Comparison of ENCODE assay signal across 28 mouse cellular contexts in the genomic region with DNA sequence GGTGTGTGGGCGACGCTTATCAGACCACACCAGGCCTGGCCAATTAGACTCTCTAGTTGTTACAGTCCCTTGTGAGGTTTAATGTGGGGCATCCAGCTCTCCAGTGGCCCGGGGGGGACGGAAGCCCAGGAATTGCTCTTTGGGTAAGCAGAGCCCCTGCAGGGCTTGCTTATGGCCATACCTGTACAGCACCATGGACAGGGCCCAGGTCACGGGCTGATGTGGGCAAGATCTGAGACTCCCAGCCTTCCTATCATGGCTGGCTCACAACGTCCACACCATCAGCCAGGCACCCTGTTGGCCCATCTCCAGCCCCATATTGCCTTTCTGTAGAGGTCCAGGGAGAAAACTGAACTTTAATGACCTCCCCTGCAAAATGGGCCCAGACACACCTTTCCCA.
DNase-seq lines count a peak whose midpoint lies in the region; ATAC-seq and TF ChIP-seq lines count a peak whose summit lies in the region.
"Had no signal": no experiment of that assay in that cellular context is flagged by ENCODE, and none has a peak within 500 bp of the region (broad histone marks: within the 10 kb centered on the region; RNA-seq: fewer than 3 reads in every experiment).

No protein-coding gene starts in this region.

- ATAC-seq in limb, embryonic 11.5 days (ENCODE audit: insufficient number of reproducible peaks, low FRiP score, low TSS enrichment, low read depth): no peak
- ATAC-seq in forebrain, embryonic 11.5 days (replicated peaks; ENCODE audit: low FRiP score): no peak
- ATAC-seq: forebrain, embryonic 14.5 days; forebrain, postnatal 0 days; intestine, embryonic 15.5 days had no signal

- no peak overlapping the region for H3K9ac ChIP-seq in limb, embryonic 11.5 days (ENCODE audit: low read length)
- H3K9ac ChIP-seq in MEL (ENCODE audit: control insufficient read depth, low read depth, low read length, poor library complexity, severe bottlenecking): no peak overlapping the region
- H3K9ac ChIP-seq in forebrain, embryonic 11.5 days (ENCODE audit: low read length): no peak overlapping the region
- H3K9ac ChIP-seq: forebrain, postnatal 0 days; heart, embryonic 15.5 days; hindbrain, embryonic 12.5 days; hindbrain, embryonic 15.5 days; intestine, embryonic 15.5 days had no signal

- no peak for TF ChIP-seq CTCF in MEL (IDR thresholded peaks at IDR 0.05 in 2 of 3, conservative IDR thresholded peaks at IDR 0.05 in 1 of 3; ENCODE audit: control insufficient read depth in 1 of 3, insufficient read depth in 1 of 3, low read depth in 2 of 3, low read length in 3 of 3, poor library complexity in 1 of 3, severe bottlenecking in 1 of 3)

- no peak for TF ChIP-seq POLR2A in MEL (IDR thresholded peaks at IDR 0.05; ENCODE audit: control insufficient read depth in 1 of 2, insufficient read depth in 1 of 2, low read depth in 1 of 2, low read length in 2 of 2, poor library complexity in 1 of 2)

- no peaks in the 10 kb centered on the region for H3K4me1 ChIP-seq in limb, embryonic 11.5 days (ENCODE audit: control insufficient read depth, insufficient read depth, low read length)
- H3K4me1 ChIP-seq in limb, embryonic 10.5 days: no peaks in the 10 kb centered on the region
- no peaks in the 10 kb centered on the region for H3K4me1 ChIP-seq in MEL (ENCODE audit: control insufficient read depth in 1 of 2, insufficient read depth in 2 of 2, low read length in 2 of 2)
- H3K4me1 ChIP-seq in forebrain, embryonic 11.5 days (replicated peaks; ENCODE audit: control insufficient read depth, insufficient read depth, low read length): 0 out of 2 replicates have a peak, but pooled peaks cover 2% of the 10 kb centered on the region
- H3K4me1 ChIP-seq: hindbrain, embryonic 12.5 days; intestine, embryonic 15.5 days had no signal

- no peaks in the 10 kb centered on the region for H3K36me3 ChIP-seq in limb, embryonic 11.5 days (ENCODE audit: control insufficient read depth, insufficient read depth, low read length)
- no peaks in the 10 kb centered on the region for H3K36me3 ChIP-seq in limb, embryonic 10.5 days
- no peaks in the 10 kb centered on the region for H3K36me3 ChIP-seq in MEL (ENCODE audit: control insufficient read depth in 1 of 2, insufficient read depth in 2 of 2, low read length in 2 of 2)
- no peaks in the 10 kb centered on the region for H3K36me3 ChIP-seq in forebrain, embryonic 11.5 days (ENCODE audit: control insufficient read depth, insufficient read depth, low read length)
- H3K36me3 ChIP-seq: forebrain, embryonic 10.5 days; heart, embryonic 15.5 days; hindbrain, embryonic 12.5 days; hindbrain, embryonic 15.5 days; intestine, embryonic 15.5 days had no signal

- 76% methylated on average over 6 of the region's 6 CpGs for WGBS in limb, embryonic 11.5 days
- 81% methylated on average over 6 of the region's 6 CpGs for WGBS in limb, embryonic 10.5 days
- WGBS in forebrain, embryonic 11.5 days: 83% methylated on average over 6 of the region's 6 CpGs

- no peak overlapping the region for H3K27ac ChIP-seq in limb, embryonic 11.5 days (replicated peaks; ENCODE audit: low read depth, low read length)
- no peak overlapping the region for H3K27ac ChIP-seq in limb, embryonic 10.5 days
- no peak overlapping the region for H3K27ac ChIP-seq in MEL (ENCODE audit: control insufficient read depth, low read depth, low read length)
- H3K27ac ChIP-seq in forebrain, embryonic 11.5 days (ENCODE audit: low read depth, low read length): no peak overlapping the region
- H3K27ac ChIP-seq: forebrain, embryonic 10.5 days; gastrocnemius, adult 2 months; heart, embryonic 15.5 days; hindbrain, embryonic 12.5 days; hindbrain, embryonic 15.5 days; intestine, embryonic 15.5 days had no signal

- DNase-seq in limb, embryonic 11.5 days (ENCODE audit: low spot score): peak; percentile 52
- no peak for DNase-seq in limb, embryonic 10.5 days (ENCODE audit: low spot score)
- peak; percentile 24 for DNase-seq in MEL (ENCODE audit: low read depth, low spot score)
- DNase-seq in mesoderm, embryonic 11.5 days (ENCODE audit: low read depth, low spot score): peak; percentile 34
- no peak for DNase-seq in adrenal gland, adult 18-20 months (ENCODE audit: low spot score in 2 of 2)
- DNase-seq in left cerebral cortex, adult 8-10 months (ENCODE audit: low spot score in 2 of 2): no peak
- no peak for DNase-seq in forebrain, embryonic 11.5 days (ENCODE audit: low spot score)
- DNase-seq: adrenal gland, adult 2 months; adrenal gland, postnatal 14 days; B cell, adult 2 months; cerebellum, adult 11 months; cerebellum, adult 2 months; cerebellum, adult 9-11 months; cerebellum, postnatal 36 days; embryo, embryonic 11 days; forebrain, postnatal 0 days; gastrocnemius, adult 2 months; gastrocnemius, postnatal 14 days; heart, adult 11 months; heart, postnatal 10 days; heart, postnatal 4 days had no signal

- TF ChIP-seq EP300 in MEL (IDR thresholded peaks at IDR 0.05; ENCODE audit: low read depth in 1 of 2, low read length in 2 of 2): no peak

- no peak overlapping the region for H3K4me2 ChIP-seq in limb, embryonic 11.5 days (ENCODE audit: low read depth, severe bottlenecking)
- H3K4me2 ChIP-seq in forebrain, embryonic 11.5 days (ENCODE audit: low read depth, low read length, severe bottlenecking): no peak overlapping the region
- H3K4me2 ChIP-seq: heart, embryonic 11.5 days; heart, embryonic 15.5 days; hindbrain, embryonic 12.5 days; hindbrain, embryonic 15.5 days; intestine, embryonic 15.5 days had no signal

- no peak for TF ChIP-seq RAD21 in MEL (IDR thresholded peaks at IDR 0.05; ENCODE audit: low read depth, low read length)

- no peak overlapping the region for H3K4me3 ChIP-seq in limb, embryonic 11.5 days (ENCODE audit: low read depth, low read length)
- H3K4me3 ChIP-seq in limb, embryonic 10.5 days: no peak overlapping the region
- no peak overlapping the region for H3K4me3 ChIP-seq in MEL (ENCODE audit: control insufficient read depth in 1 of 2, insufficient read depth in 1 of 2, low read depth in 2 of 2, low read length in 2 of 2)
- no peak overlapping the region for H3K4me3 ChIP-seq in forebrain, embryonic 11.5 days (ENCODE audit: low read depth, low read length)
- H3K4me3 ChIP-seq: forebrain, embryonic 10.5 days; gastrocnemius, adult 2 months; heart, embryonic 15.5 days; hindbrain, embryonic 12.5 days; hindbrain, embryonic 15.5 days; intestine, embryonic 15.5 days had no signal

- H3K9me3 ChIP-seq in limb, embryonic 11.5 days (ENCODE audit: control insufficient read depth, low read length): no peaks in the 10 kb centered on the region
- H3K9me3 ChIP-seq in limb, embryonic 10.5 days (replicated peaks): no peaks in the 10 kb centered on the region
- H3K9me3 ChIP-seq in MEL (replicated peaks; ENCODE audit: insufficient read depth, low read length): no peaks in the 10 kb centered on the region
- H3K9me3 ChIP-seq in forebrain, embryonic 11.5 days (ENCODE audit: control insufficient read depth, low read length): no peaks in the 10 kb centered on the region
- H3K9me3 ChIP-seq: forebrain, embryonic 10.5 days; heart, embryonic 15.5 days; hindbrain, embryonic 12.5 days; hindbrain, embryonic 15.5 days; intestine, embryonic 15.5 days had no signal

- no peaks in the 10 kb centered on the region for H3K27me3 ChIP-seq in limb, embryonic 11.5 days (ENCODE audit: control insufficient read depth, insufficient read depth, low read length)
- no peaks in the 10 kb centered on the region for H3K27me3 ChIP-seq in limb, embryonic 10.5 days (ENCODE audit: low read depth, poor library complexity, severe bottlenecking)
- H3K27me3 ChIP-seq in MEL (ENCODE audit: control insufficient read depth in 1 of 2, insufficient read depth in 2 of 2, low read length in 2 of 2): no peaks in the 10 kb centered on the region
- H3K27me3 ChIP-seq in forebrain, embryonic 11.5 days (ENCODE audit: control insufficient read depth, insufficient read depth, low read length): no peaks in the 10 kb centered on the region
- H3K27me3 ChIP-seq: intestine, embryonic 15.5 days had no signal

- H3K79me2 ChIP-seq in MEL (ENCODE audit: control insufficient read depth, insufficient read depth, low read length, poor library complexity): no peaks in the 10 kb centered on the region

TF ChIP-seq in MEL, 35 proteins besides CTCF, POLR2A, EP300 and RAD21:
- TF ChIP-seq GATA1 (IDR thresholded peaks at IDR 0.05; ENCODE audit: low read depth, low read length) (no peak), TAL1 (IDR thresholded peaks at IDR 0.05; ENCODE audit: low read length) (peak; percentile 81), JUND (IDR thresholded peaks at IDR 0.05; ENCODE audit: low read depth, low read length) (no peak)

Comparison
In these comparisons a context has a peak if more than half of its experiments do, and no peak if none do; other contexts are left out.
1. DNase-seq: peak in limb, embryonic 11.5 days (single experiment), MEL (single experiment) and mesoderm, embryonic 11.5 days (single experiment); none in limb, embryonic 10.5 days (single experiment), adrenal gland, adult 18-20 months (0 of 2), left cerebral cortex, adult 8-10 months (0 of 2) and forebrain, embryonic 11.5 days (single experiment).